Mouse (Mus musculus): ENCODE measurements around the gene Smim22. TPM values are rescaled to one million over a fixed set of nuclear protein-coding genes. Genes with fewer than 3 reads are reported as not detected.
A peak's percentile ranks its signal among the peaks of the same experiment; 100 is the strongest.

The Smim22 gene
- total RNA-seq, 1 experiment: 1.9 TPM

DNA sequence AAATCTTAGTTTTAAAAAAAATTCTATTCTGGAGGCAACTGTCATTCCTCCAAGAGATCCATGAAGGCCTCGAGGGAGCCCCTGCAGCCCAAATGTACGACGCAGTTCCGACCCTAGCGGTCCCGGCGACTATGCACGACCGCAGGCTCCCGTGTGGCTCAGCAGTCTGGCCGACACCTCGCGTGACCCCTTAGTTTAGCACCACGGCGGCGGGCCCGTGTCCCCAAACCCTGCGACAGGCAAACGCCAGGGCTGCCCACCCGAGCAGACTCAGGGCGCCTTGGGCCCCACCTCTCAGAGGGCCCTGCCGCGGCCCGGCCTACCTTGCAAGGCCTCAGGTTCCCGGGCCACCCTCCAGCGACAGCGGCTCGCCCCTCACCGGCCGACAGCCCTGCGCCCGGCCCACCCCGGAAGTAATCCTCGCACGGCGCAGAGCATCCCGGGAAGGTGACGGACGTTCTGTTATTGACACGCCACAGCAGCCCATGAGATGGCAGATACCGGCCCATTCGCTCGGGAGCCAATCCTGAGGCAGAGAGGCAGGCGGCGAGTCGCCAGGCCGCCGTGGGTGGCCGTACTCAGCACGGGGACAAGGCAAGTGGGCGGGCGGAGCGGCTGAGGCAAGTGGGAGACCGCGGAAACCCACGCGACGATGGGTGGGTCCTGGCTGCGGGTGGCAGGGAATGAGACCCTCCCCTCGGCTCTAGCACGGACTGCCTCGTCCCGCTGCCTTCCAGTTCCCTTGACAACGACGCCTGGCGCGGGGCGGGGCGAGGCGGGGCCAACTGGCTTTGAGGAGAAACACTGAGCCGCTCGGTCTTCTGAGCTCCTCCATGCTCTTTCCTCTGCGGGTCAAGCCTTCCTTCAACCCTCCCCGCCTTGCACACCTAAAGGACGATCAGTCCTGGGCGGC lies 43.0 kb upstream of the Smim22 start, which contains the start of gene Anks3:
Gene Anks3 (minus strand): TSS at position 409 of the 913 bp plus-strand sequence.
- TF ChIP-seq CHD2 (IDR thresholded peaks at IDR 0.05; ENCODE audit: low read depth, low read length) (0 out of 2 replicates have a peak, but pooled peaks have one; percentile 33), HCFC1 (IDR thresholded peaks at IDR 0.05; ENCODE audit: borderline replicate concordance, insufficient read depth, low read length) (no peak), ZNF384 (IDR thresholded peaks at IDR 0.05; ENCODE audit: low read depth, low read length) (no peak), MAFK (IDR thresholded peaks at IDR 0.05; ENCODE audit: insufficient read depth, low read depth, low read length) (no peak)
- Histone ChIP-seq H3K36me3 (ENCODE audit: control insufficient read depth, insufficient read depth, low read length, poor library complexity, severe bottlenecking) (no peaks in the 10 kb centered on the region), H3K27ac (ENCODE audit: insufficient read depth, low read depth, low read length, poor library complexity, severe bottlenecking) (peak within 1 kb of the TSS; percentile 11; the same call in 1 of the 2 replicates), H3K9me3 (ENCODE audit: control insufficient read depth, insufficient read depth, low read depth, low read length) (no peaks in the 10 kb centered on the region), H3K9ac (ENCODE audit: insufficient read depth, low read depth, low read length, poor library complexity, severe bottlenecking) (peak within 1 kb of the TSS; percentile 77), H3K4me1 (ENCODE audit: control insufficient read depth in 2 of 2, insufficient read depth in 2 of 2, low read length in 2 of 2, poor library complexity in 1 of 2) (peaks cover 2 to 5% of the 10 kb centered on the region in 2 experiments; a peak in 1 of 4 replicates), H3K4me3 (ENCODE audit: insufficient read depth in 1 of 2, low read depth in 1 of 2, low read length in 2 of 2, poor library complexity in 1 of 2, severe bottlenecking in 1 of 2) (peak within 1 kb of the TSS; percentile 70 to 76)
- in situ Hi-C loops (cut with MboI; ENCODE audit: low sequenced_read_pairs in 2 of 2, unreplicated experiment in 2 of 2): no loop called here
- peak; percentile 88 for DNase-seq (ENCODE audit: low read depth, low spot score)

DNA sequence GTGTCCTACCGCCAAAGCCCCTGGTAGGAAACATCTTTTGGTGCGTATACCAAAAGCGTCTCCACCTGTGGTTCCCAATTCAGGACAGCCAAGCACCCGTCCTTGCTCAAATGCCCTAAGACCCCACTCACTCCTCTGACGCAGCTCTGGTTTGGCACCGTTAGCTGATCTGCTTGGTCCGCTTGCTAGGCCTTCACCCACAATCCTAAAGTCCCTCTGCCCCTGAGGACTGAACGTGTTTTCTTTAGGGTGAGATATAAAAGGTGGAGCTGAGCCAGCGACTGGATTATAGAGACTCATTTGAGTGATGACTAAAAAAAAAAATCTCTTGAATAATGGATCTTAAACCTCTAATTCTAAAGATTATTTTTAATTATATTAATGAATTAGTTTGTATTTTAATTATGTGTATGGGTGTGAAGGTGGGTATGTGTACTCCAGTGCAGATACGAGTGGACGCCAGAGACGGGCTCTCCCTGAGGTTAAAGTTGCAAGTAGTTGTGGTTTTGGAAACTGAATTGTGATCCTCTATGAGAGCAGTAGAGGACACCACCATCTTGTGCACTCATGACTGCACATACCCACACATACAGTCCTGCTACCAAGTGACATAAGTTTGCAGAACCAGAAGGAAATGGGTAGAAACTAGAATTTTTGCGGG lies 42.2 kb upstream of the Smim22 start:
- Histone ChIP-seq H3K36me3 (ENCODE audit: control insufficient read depth, insufficient read depth, low read length, poor library complexity, severe bottlenecking) (no peaks in the 10 kb centered on the region), H3K27ac (ENCODE audit: insufficient read depth, low read depth, low read length, poor library complexity, severe bottlenecking) (no peak overlapping the region), H3K4me3 (ENCODE audit: insufficient read depth in 1 of 2, low read depth in 1 of 2, low read length in 2 of 2, poor library complexity in 1 of 2, severe bottlenecking in 1 of 2) (peak overlapping the region; percentile 70 to 76), H3K9ac (ENCODE audit: insufficient read depth, low read depth, low read length, poor library complexity, severe bottlenecking) (peak overlapping the region; percentile 77), H3K9me3 (ENCODE audit: control insufficient read depth, insufficient read depth, low read depth, low read length) (no peaks in the 10 kb centered on the region), H3K4me1 (ENCODE audit: control insufficient read depth in 2 of 2, insufficient read depth in 2 of 2, low read length in 2 of 2, poor library complexity in 1 of 2) (peaks cover 2 to 5% of the 10 kb centered on the region in 2 experiments; a peak in 1 of 4 replicates)
- no peak for TF ChIP-seq CHD2 (IDR thresholded peaks at IDR 0.05; ENCODE audit: low read depth, low read length)
- no peak for DNase-seq (ENCODE audit: low read depth, low spot score)
- in situ Hi-C loops (cut with MboI; ENCODE audit: low sequenced_read_pairs in 2 of 2, unreplicated experiment in 2 of 2): no loop called here

DNA sequence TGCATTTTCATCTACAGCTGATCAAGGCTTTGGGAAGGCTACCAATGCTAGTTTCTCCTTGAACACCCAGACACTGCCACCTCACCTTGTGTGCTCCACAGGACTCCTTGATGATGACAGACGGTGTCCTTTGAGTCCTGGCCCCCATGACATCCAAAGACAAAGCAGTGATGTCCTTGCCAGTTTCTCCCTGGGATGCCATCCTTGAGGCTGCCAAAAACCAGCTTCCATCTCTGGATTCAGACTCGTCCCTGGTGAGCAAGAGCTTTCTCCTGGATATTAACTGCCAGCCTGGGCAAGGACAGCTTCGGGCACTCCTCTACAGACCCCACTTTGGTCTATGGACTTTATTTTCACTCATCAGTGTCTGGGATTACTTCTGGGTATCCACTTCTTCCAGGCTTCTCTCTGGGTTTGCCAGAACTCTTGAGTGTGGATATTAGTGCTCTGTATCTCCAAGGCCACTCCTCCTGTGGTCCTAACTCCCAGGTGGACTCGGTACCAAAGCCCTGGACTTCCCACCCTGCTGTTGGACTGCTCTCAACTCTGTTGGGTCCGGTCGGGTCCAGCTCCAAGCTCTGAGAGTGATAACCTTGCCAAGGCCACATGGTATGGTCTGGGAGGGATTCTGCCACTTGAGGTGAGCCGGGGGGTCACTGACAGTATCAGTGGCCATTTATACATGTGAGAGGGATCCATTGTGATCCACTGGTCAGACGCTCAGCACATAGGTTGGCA lies 41.5 kb upstream of the Smim22 start:
- no peaks in the 10 kb centered on the region for H3K9me3 ChIP-seq (ENCODE audit: control insufficient read depth, insufficient read depth, low read depth, low read length)
- in situ Hi-C loops (cut with MboI; ENCODE audit: low sequenced_read_pairs in 2 of 2, unreplicated experiment in 2 of 2): no loop called here
- peaks cover 2 to 5% of the 10 kb centered on the region in 2 experiments; a peak in 1 of 4 replicates for H3K4me1 ChIP-seq (ENCODE audit: control insufficient read depth in 2 of 2, insufficient read depth in 2 of 2, low read length in 2 of 2, poor library complexity in 1 of 2)
- no peaks in the 10 kb centered on the region for H3K36me3 ChIP-seq (ENCODE audit: control insufficient read depth, insufficient read depth, low read length, poor library complexity, severe bottlenecking)
- H3K27ac ChIP-seq (ENCODE audit: insufficient read depth, low read depth, low read length, poor library complexity, severe bottlenecking): no peak overlapping the region
- H3K4me3 ChIP-seq (ENCODE audit: insufficient read depth in 1 of 2, low read depth in 1 of 2, low read length in 2 of 2, poor library complexity in 1 of 2, severe bottlenecking in 1 of 2): no peak overlapping the region
- TF ChIP-seq MAFK (IDR thresholded peaks at IDR 0.05; ENCODE audit: insufficient read depth, low read depth, low read length) (no peak), CHD2 (IDR thresholded peaks at IDR 0.05; ENCODE audit: low read depth, low read length) (no peak), ZNF384 (IDR thresholded peaks at IDR 0.05; ENCODE audit: low read depth, low read length) (no peak), ZC3H11A (IDR thresholded peaks at IDR 0.05; ENCODE audit: borderline replicate concordance, low read depth, low read length) (no peak), HCFC1 (IDR thresholded peaks at IDR 0.05; ENCODE audit: borderline replicate concordance, insufficient read depth, low read length) (no peak)
- H3K9ac ChIP-seq (ENCODE audit: insufficient read depth, low read depth, low read length, poor library complexity, severe bottlenecking): no peak overlapping the region
- no peak for DNase-seq (ENCODE audit: low read depth, low spot score)

DNA sequence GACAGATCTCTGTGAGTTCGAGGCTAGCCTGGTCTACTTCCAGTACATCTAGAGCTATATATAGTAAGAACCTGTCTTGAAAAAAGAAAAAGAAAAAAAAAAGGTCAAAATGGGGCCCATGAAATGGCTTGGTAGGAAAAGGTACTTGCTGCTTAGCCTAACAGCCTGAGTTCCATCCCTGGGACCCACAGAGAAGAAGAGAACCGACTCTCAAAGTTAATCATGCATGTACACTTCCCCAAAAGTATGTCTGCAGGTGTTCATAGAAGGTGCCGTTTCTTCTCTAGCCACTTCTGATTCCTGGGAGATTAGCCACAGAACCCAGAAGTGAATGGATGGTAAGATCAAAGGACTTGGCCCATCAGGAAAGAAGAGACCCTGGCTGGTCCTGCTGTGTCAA lies 38.7 kb upstream of the Smim22 start:
- no peak for DNase-seq (ENCODE audit: low read depth, low spot score)
- in situ Hi-C loops (cut with MboI; ENCODE audit: low sequenced_read_pairs in 2 of 2, unreplicated experiment in 2 of 2): no loop called here
- H3K4me1 ChIP-seq (ENCODE audit: control insufficient read depth in 2 of 2, insufficient read depth in 2 of 2, low read length in 2 of 2, poor library complexity in 1 of 2): peaks cover 0 to 5% of the 10 kb centered on the region in 2 experiments; a peak in 1 of 4 replicates
- no peak overlapping the region for H3K27ac ChIP-seq (ENCODE audit: insufficient read depth, low read depth, low read length, poor library complexity, severe bottlenecking)
- no peak overlapping the region for H3K9ac ChIP-seq (ENCODE audit: insufficient read depth, low read depth, low read length, poor library complexity, severe bottlenecking)
- no peaks in the 10 kb centered on the region; the same call in 1 of the 2 replicates for H3K36me3 ChIP-seq (ENCODE audit: control insufficient read depth, insufficient read depth, low read length, poor library complexity, severe bottlenecking)
- TF ChIP-seq ZNF384 (IDR thresholded peaks at IDR 0.05; ENCODE audit: low read depth, low read length) (no peak), HCFC1 (IDR thresholded peaks at IDR 0.05; ENCODE audit: borderline replicate concordance, insufficient read depth, low read length) (no peak), CHD2 (IDR thresholded peaks at IDR 0.05; ENCODE audit: low read depth, low read length) (no peak), MAFK (IDR thresholded peaks at IDR 0.05; ENCODE audit: insufficient read depth, low read depth, low read length) (no peak), ZC3H11A (IDR thresholded peaks at IDR 0.05; ENCODE audit: borderline replicate concordance, low read depth, low read length) (no peak)
- no peaks in the 10 kb centered on the region for H3K9me3 ChIP-seq (ENCODE audit: control insufficient read depth, insufficient read depth, low read depth, low read length)
- H3K4me3 ChIP-seq (ENCODE audit: insufficient read depth in 1 of 2, low read depth in 1 of 2, low read length in 2 of 2, poor library complexity in 1 of 2, severe bottlenecking in 1 of 2): no peak overlapping the region
